Mouse (Mus musculus) left cerebral cortex, postnatal 14 days (tissue): Measurements from ENCODE around the gene Pde1c. TPM values are rescaled to one million over a fixed set of nuclear protein-coding genes. Genes with fewer than 3 reads are reported as not detected.
A peak's percentile ranks its signal among the peaks of the same experiment; 100 is the strongest.

Experiments used
- DNase-seq, 2 experiments: peaks; one replicate each; pipeline ENCODE4 v3.0.0; 2021 to 2022; ENCODE audit warnings: low spot score in 2 of 2, mixed read lengths in 1 of 2
- intact Hi-C: fragments of 180-260 bp; cut with DNase I; formaldehyde crosslinking; loops from one replicate; pipeline ENCODE4 v1.15.1; 2025
- microRNA-seq, 2 experiments: library from miRNA; unstranded; fragments of <30 nt; microRNA quantifications; one replicate each; pipeline ENCODE4 v1.2.0; 2022
- total RNA-seq, 2 experiments: library from RNA; stranded (reverse); gene quantifications; 2 replicates each; pipeline ENCODE4 v1.2.3; 2021

Pde1c gene
- total RNA-seq, 2 experiments from 2014 or later = 3.4 to 3.8 TPM

GRCm38 (mm10) chr6:56027318-56027717 lies 541.6 kb downstream of the Pde1c start:
- peak in 1 of 2 experiments; percentile 54 for DNase-seq
- intact Hi-C loops = no loop called here

DNA sequence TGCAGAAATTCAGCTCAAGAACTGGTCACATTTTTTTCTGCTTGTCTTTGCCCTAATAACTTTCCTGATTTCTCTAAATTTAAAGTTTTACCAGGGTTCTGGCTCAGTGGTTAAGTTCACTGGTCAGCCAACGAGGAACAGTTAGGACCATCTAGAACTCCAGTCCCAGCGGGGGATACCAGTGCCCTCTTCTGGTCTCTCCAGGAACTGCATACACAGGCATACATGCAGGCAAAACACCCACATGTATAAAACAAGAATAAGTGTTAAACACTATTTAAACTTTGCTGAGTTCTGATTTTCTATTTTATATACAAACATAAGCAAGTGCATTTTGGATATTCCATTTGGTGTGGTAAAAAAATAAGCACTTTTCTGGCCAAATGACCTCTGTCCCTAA lies 543.4 kb downstream of the Pde1c start:
- intact Hi-C loops = no loop called here
- no peak for DNase-seq

Small RNA genes lying within 50 kb of the gene (microRNA-seq; reads per million reads assigned to microRNA genes)
- gene Gm44413 = 0 reads per million in 2 experiments

Other genes with a start within 250 kb of the Pde1c start
- 10 to 100 TPM; 16.9 to 18.7 TPM for gene Lsm5, start 135.6 kb upstream of the Pde1c start, total RNA-seq
- gene Avl9, start 145.8 kb upstream of the Pde1c start, total RNA-seq = 10 to 100 TPM; 32.8 to 35.9 TPM
- gene Kbtbd2, start 228.7 kb upstream of the Pde1c start, total RNA-seq = 10 to 100 TPM; 47.1 to 51.3 TPM